Mouse (Mus musculus) adrenal gland, postnatal 25 days (tissue): ENCODE results near the gene Folr2. TPM values are rescaled to one million over a fixed set of nuclear protein-coding genes. Genes with fewer than 3 reads are reported as not detected.
A peak's percentile ranks its signal among the peaks of the same experiment; 100 is the strongest.

Source experiments
- DNase-seq: peaks from one replicate; pipeline ENCODE4 v3.0.0; 2021; ENCODE audit warnings: mixed read lengths
- total RNA-seq: library from RNA; stranded (reverse); gene quantifications from 2 replicates; pipeline ENCODE4 v1.2.3, GENCODE M21; 2021

Folr2 gene
- total RNA-seq, 1 experiment from 2014 or later = 1.5 TPM

GRCm38 (mm10) chr7:101866491-101867265, 9.7 kb upstream of the Folr2 start:
- no peak for DNase-seq

GRCm38 (mm10) chr7:101863415-101863814, 6.4 kb upstream of the Folr2 start, which contains the start of gene Anapc15:
Gene Anapc15 (plus strand): TSS chr7:101863715.
- DNase-seq = no peak

GRCm38 (mm10) chr7:101862291-101862690, 5.3 kb upstream of the Folr2 start:
- DNase-seq = no peak

DNA sequence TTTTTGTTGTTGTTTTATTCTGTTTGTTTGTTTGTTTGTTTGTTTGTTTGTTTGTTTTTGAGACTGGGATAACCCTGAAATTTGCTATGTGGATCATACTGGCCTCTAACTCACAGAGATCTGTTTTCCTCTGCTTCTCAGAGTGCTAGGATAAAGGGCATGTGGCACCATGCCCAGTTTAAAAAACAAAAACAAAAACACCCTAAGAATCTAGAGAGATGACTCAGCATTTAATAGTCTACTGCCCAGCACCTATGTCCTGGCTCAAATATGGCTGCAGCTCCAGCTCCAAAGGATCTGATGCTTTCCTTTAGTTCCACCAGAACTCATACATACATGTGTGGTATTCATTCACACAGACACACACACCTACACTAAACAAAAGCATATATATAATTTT, 4.0 kb upstream of the Folr2 start:
- DNase-seq = no peak

- DNase-seq = no peak
These were observed 1.4 kb upstream of the Folr2 start for GRCm38 (mm10) chr7:101858362-101858761.

GRCm38 (mm10) chr7:101853816-101854215, 3.2 kb downstream of the Folr2 start:
- no peak for DNase-seq

GRCm38 (mm10) chr7:101852846-101853245, 4.1 kb downstream of the Folr2 start:
- no peak for DNase-seq

DNA sequence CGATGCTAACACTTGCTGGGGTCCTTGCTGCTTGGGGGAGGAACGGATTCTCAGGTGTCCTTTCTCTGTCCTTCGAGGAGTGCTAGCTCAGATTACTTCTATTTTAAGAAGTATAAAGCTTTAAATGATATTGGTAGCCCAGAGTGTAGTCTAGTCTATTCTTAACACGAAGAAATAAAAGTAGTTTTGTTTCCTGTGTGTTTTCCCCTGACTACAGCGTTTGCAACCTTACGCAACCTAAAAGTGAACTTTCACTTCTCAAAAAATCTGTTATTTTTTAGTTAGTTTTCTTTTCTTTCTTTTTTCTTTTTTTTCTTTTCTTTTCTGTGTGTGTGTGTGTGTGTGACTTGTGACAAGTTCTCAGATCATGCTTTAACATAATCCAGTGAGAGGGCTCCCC, 5.3 kb downstream of the Folr2 start:
- DNase-seq = no peak

DNA sequence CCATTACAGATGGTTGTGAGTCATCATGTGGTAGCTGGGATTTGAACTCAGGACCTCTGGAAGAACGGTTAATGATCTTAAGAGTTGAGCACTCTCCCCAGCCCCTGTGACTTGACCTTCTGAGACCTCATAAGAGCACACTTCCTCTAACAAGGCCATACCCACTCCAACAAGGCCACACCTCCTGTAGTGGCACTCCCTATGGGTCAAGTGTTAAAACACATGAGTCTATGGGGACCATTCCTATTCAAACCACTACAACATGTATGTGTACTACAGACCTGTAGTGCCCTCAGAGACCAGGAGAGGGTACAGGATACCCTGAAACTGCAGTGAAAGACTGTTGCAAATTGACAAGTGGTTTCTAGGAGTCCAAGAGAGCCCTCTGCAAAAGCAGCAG, 9.1 kb downstream of the Folr2 start:
- no peak for DNase-seq

DNA sequence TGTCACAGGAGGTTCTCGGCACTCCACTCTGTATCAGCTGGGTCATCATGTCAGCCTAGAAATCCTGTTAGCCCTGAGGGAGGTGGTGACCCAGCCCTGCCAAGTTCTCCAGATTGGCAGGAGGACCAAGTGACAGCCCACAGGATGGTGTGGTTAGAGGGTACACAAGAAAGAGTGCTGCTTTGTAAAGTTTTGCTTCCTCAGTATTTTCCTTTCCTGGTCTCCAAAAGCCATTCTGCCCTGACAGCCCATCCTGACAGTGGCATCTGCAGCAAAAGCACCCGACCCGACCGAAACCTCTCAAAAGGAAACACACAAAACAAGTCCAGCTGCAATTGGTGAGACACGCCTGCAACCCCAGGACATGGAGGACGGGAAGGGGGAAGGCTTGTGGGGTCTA, 12.8 kb downstream of the Folr2 start:
- DNase-seq = no peak

- peak; percentile 88 for DNase-seq
These were observed 19.2 kb downstream of the Folr2 start, which contains the start of gene Inppl1 for GRCm38 (mm10) chr7:101837606-101838471. Gene Inppl1 (minus strand): TSS chr7:101838229.

DNA sequence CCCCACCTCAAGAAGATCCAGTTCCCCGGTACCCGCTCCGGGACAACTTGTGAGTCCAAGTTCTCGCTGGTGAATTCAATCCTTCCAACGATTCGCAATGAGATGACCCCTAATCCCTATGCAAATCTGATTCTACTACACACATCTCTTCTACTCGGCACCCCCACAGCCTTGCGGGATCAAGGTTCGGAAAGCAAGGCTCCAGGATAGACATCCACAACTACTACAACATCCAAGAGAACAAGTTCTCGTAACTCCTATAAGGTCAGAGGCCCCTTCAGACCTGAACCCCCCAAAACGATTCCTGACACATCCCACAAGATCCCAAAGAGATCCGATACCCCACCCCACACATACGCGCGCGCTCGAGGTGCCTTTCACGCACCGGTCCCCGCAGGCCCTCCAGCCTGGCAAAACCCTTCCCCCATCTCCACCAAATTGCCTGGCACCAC, 19.8 kb downstream of the Folr2 start:
- no peak for DNase-seq

- peak; percentile 77 for DNase-seq
These were observed 20.5 kb downstream of the Folr2 start for GRCm38 (mm10) chr7:101836271-101837153.

GRCm38 (mm10) chr7:101835457-101836109, 21.4 kb downstream of the Folr2 start:
- DNase-seq = no peak

GRCm38 (mm10) chr7:101834903-101835302, 22.1 kb downstream of the Folr2 start:
- no peak for DNase-seq

DNA sequence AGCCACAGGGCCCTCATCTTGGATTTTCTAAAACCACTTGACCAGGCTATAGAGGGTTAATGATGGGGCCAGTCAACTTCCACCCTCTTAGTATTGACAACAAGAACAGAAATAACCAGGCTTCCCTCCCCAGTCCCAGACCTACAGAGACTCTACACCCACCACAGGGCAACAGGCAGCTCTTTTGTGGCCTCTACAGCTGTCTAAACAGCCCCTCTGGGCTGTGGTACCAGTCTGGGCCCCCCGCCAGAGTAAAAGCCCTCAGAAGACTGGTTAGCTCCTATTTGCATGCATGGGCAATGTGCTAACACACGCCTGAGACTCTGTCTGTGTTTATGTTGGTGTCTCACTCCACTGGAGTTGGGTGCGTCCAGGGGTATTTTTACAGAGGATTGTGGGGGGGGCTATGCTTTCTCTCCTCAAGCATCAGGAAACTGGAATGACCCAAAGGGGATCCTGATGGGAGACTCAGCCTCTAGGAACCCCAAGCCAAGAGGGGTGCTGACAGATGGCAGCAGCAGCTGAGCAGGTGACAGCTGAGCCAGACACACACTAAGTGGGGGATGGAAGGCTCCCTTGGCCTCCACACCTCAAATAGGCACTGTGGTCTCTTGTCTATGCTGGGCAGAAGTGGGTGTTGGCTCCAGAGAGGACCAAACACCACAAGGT, 22.9 kb downstream of the Folr2 start:
- DNase-seq = no peak

DNA sequence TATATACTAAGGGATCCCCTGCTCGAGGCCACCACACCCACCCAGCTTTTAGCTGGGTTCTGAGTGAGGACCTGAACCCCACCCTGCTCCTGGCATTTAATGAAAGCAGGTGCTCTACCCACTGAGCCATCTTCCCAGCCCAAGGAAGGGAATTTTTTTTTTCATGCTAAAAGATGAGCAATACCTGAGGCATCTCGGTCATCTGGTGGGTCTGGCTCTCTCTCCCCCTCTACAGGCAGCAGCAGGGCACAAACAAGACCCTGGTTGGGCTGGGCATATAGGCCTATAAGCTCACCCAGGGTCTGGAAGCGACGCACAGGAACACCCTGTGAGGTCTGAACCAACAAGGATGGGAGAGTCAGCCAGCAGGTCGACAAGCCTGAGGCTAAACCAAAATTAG, 23.6 kb downstream of the Folr2 start:
- no peak for DNase-seq

DNA sequence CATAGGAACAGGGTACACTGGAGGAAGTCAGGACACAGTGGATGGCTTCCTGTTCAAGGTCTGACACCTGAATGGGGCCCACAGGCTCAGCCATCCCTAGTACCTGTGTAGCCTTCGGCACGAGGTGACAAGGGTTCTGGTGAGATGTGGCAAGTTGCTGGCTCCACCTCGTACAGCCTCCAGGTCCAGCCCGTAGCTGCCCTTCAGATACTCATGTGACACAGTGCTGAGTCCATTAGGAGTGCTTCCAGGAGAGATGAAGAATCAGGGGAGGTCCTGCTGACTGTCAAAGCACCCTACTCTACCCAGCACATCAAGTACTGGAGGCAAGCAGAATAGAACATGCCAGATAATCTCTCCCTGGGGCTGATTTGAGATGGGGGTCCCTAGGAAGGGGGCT, 24.6 kb downstream of the Folr2 start:
- DNase-seq = no peak

DNA sequence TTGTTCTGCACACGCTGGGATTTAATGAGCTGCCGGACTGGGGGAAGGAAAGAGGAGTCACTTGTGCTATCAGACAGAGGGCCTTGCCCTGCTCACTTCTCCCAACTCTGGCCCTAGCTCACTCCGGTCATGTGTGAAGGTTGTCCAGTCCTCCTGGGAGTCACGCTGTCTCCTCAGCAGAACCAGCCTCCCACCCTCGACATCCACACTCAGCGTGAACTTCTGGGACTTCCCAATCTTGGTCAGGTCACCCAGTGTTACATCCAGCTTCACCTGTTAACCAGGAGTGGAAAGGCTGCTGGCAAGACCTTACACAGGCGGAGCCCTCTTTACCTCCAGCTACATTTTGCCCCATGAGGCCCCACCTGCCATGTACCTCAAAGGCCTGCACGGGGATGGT, 25.6 kb downstream of the Folr2 start:
- DNase-seq = no peak

DNA sequence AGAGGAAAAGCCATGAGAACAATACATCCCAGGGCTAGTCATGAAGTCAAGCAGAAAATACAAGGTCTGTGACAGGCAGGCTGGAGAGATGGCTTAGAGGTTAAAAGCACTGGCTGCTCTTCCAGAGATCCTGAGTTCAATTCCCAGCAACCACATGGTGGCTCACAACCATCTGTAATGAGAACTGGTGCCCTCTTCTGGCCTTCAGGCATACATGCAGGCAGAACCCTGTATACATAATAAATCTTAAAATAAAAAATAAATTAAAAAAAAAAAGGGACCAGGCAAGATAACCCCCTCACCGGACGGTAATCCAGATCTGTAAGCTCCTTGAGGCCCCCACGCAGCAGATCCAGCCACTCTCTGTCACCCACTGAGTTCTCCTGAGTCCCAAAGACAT, 26.6 kb downstream of the Folr2 start:
- no peak for DNase-seq
